Mouse (Mus musculus) lung, postnatal 0 days (tissue): Measurements from ENCODE around the gene Fam25c.

Source experiments
- CTCF ChIP-seq: IDR thresholded peaks from 2 replicates; pipeline ENCODE4 v1.5.1; 2016; ENCODE audit warnings: antibody characterized with exemption, mild to moderate bottlenecking
- EP300 ChIP-seq: IDR thresholded peaks from 2 replicates; pipeline ENCODE4 v1.6.1; 2016; ENCODE audit warnings: antibody characterized with exemption, mild to moderate bottlenecking, control low read depth

DNA sequence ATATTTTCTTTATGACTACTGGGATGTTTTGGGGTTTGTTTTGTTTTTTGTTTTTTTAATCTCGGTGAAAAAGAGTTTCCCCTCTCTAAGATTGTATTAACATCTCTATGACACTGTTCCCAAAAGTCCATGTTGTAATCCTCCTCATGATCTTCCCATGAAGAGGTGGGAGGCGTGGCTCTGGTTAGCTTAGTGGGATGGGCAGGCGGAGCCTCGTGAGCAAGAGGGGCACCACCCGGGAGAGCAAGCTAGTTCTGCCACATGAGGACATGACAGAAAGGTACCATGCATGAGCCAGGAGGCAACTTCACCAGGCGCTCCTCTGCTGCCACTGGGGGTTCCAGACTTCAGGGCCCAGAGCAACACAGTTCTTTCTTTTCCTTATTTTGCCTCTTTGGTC lies 2.7 kb downstream of the Fam25c start:
- TF ChIP-seq EP300 (no peak), CTCF (no peak)
